In genomic region chr3:149508671-149509070, GRCm38 (mm10) we compare ENCODE assay signal across 29 mouse cellular contexts.
DNase-seq lines count a peak whose midpoint lies in the region; ATAC-seq and TF ChIP-seq lines count a peak whose summit lies in the region.
"Had no signal": no experiment of that assay in that cellular context is flagged by ENCODE, and none has a peak within 500 bp of the region (broad histone marks: within the 10 kb centered on the region; RNA-seq: fewer than 3 reads in every experiment).

No protein-coding gene starts in this region.

- H3K27me3 ChIP-seq in heart, embryonic 10.5 days (ENCODE audit: insufficient read depth, poor library complexity, severe bottlenecking) = no peaks in the 10 kb centered on the region
- no peaks in the 10 kb centered on the region for H3K27me3 ChIP-seq in heart, embryonic 15.5 days
- H3K27me3 ChIP-seq in hindbrain, embryonic 12.5 days = no peaks in the 10 kb centered on the region
- no peaks in the 10 kb centered on the region for H3K27me3 ChIP-seq in liver, embryonic 12.5 days (replicated peaks)
- H3K27me3 ChIP-seq: embryonic facial prominence, embryonic 12.5 days; forebrain, embryonic 15.5 days; intestine, embryonic 15.5 days; liver, embryonic 13.5 days; midbrain, embryonic 15.5 days; Patski had no signal

- peaks cover 10% of the 10 kb centered on the region for H3K4me1 ChIP-seq in heart, embryonic 10.5 days
- peaks cover 18% of the 10 kb centered on the region for H3K4me1 ChIP-seq in heart, embryonic 15.5 days (replicated peaks)
- H3K4me1 ChIP-seq in hindbrain, embryonic 12.5 days = no peaks in the 10 kb centered on the region
- no peaks in the 10 kb centered on the region for H3K4me1 ChIP-seq in lung, adult 2 months (ENCODE audit: control insufficient read depth, insufficient read depth, low read length)
- H3K4me1 ChIP-seq in liver, embryonic 12.5 days = no peaks in the 10 kb centered on the region
- H3K4me1 ChIP-seq: embryonic facial prominence, embryonic 12.5 days; forebrain, embryonic 10.5 days; forebrain, embryonic 15.5 days; intestine, embryonic 15.5 days; liver, embryonic 13.5 days; midbrain, embryonic 10.5 days; midbrain, embryonic 15.5 days had no signal

- no peak for TF ChIP-seq POLR2A in lung, adult 2 months (IDR thresholded peaks at IDR 0.05; ENCODE audit: borderline replicate concordance, extremely low read depth, low read depth, low read length)

- ATAC-seq in heart, embryonic 15.5 days (replicated peaks; ENCODE audit: insufficient number of reproducible peaks, insufficient read depth, low FRiP score, low read depth) = peak; percentile 85
- ATAC-seq in hindbrain, embryonic 12.5 days (ENCODE audit: low FRiP score) = no peak
- ATAC-seq in liver, embryonic 12.5 days = no peak
- ATAC-seq: forebrain, embryonic 15.5 days; hindbrain, postnatal 0 days; intestine, embryonic 15.5 days; midbrain, embryonic 15.5 days; Patski had no signal

- DNase-seq in heart, adult 18-20 months = peak; percentile 76 to 78
- peak; percentile 85 for DNase-seq in heart, embryonic 10.5 days (ENCODE audit: low spot score)
- DNase-seq in heart, postnatal 25 days (ENCODE audit: low spot score) = peak; percentile 10
- DNase-seq in urinary bladder, postnatal 14 days (ENCODE audit: low spot score) = no peak
- no peak for DNase-seq in lung, adult 2 months
- DNase-seq: adrenal gland, postnatal 14 days; cerebellum, adult 11-12 months; cerebellum, adult 9-11 months; embryo, embryonic 11 days; gastrocnemius, adult 2 months; kidney, adult 8-10 months; kidney, postnatal 10 days; layer of hippocampus, postnatal 36 days; left cerebral cortex, postnatal 4 days; liver, embryonic 13.5 days; lung, adult 18-20 months; lung, postnatal 14 days; right cerebral cortex, postnatal 4 days had no signal

- peak overlapping the region; percentile 79 for H3K27ac ChIP-seq in heart, embryonic 10.5 days
- peak overlapping the region; percentile 83 for H3K27ac ChIP-seq in heart, embryonic 15.5 days
- H3K27ac ChIP-seq in hindbrain, embryonic 12.5 days = no peak overlapping the region
- H3K27ac ChIP-seq in liver, embryonic 12.5 days = no peak overlapping the region
- H3K27ac ChIP-seq: embryonic facial prominence, embryonic 12.5 days; forebrain, embryonic 10.5 days; forebrain, embryonic 15.5 days; gastrocnemius, adult 2 months; hindbrain, postnatal 0 days; intestine, embryonic 15.5 days; liver, embryonic 13.5 days; midbrain, embryonic 10.5 days; midbrain, embryonic 15.5 days had no signal

- H3K4me2 ChIP-seq in heart, embryonic 15.5 days = peak overlapping the region; percentile 48
- H3K4me2 ChIP-seq in hindbrain, embryonic 12.5 days (replicated peaks) = no peak overlapping the region
- H3K4me2 ChIP-seq in liver, embryonic 12.5 days = no peak overlapping the region
- H3K4me2 ChIP-seq: embryonic facial prominence, embryonic 12.5 days; forebrain, embryonic 15.5 days; intestine, embryonic 15.5 days; liver, embryonic 13.5 days; midbrain, embryonic 15.5 days had no signal

- H3K9me3 ChIP-seq in heart, embryonic 10.5 days = no peaks in the 10 kb centered on the region
- H3K9me3 ChIP-seq in heart, embryonic 15.5 days (replicated peaks) = no peaks in the 10 kb centered on the region
- no peaks in the 10 kb centered on the region for H3K9me3 ChIP-seq in hindbrain, embryonic 12.5 days (replicated peaks)
- H3K9me3 ChIP-seq in liver, embryonic 12.5 days (replicated peaks) = no peaks in the 10 kb centered on the region
- H3K9me3 ChIP-seq: embryonic facial prominence, embryonic 12.5 days; forebrain, embryonic 10.5 days; forebrain, embryonic 15.5 days; intestine, embryonic 15.5 days; liver, embryonic 13.5 days; midbrain, embryonic 10.5 days; midbrain, embryonic 15.5 days had no signal

- no peak for TF ChIP-seq CTCF in lung, adult 2 months (IDR thresholded peaks at IDR 0.05; ENCODE audit: insufficient read depth, low read length)

- H3K4me3 ChIP-seq in heart, embryonic 10.5 days = peak overlapping the region; percentile 29; the same call in 1 of the 2 replicates
- H3K4me3 ChIP-seq in heart, embryonic 15.5 days = peak overlapping the region; percentile 22; the same call in 1 of the 2 replicates
- no peak overlapping the region for H3K4me3 ChIP-seq in hindbrain, embryonic 12.5 days
- no peak overlapping the region for H3K4me3 ChIP-seq in lung, adult 2 months (replicated peaks; ENCODE audit: extremely low read depth, low read depth, low read length)
- no peak overlapping the region for H3K4me3 ChIP-seq in liver, embryonic 12.5 days
- H3K4me3 ChIP-seq: embryonic facial prominence, embryonic 12.5 days; forebrain, embryonic 10.5 days; forebrain, embryonic 15.5 days; gastrocnemius, adult 2 months; intestine, embryonic 15.5 days; liver, embryonic 13.5 days; midbrain, embryonic 10.5 days; midbrain, embryonic 15.5 days had no signal

- intact Hi-C loops in heart, postnatal 25 days (cut with DNase I) = loop anchor here (5.0 kb wide), 1 partner anchor 219 kb away; no protein-coding TSS in a partner anchor

- no peaks in the 10 kb centered on the region for H3K36me3 ChIP-seq in heart, embryonic 10.5 days
- no peaks in the 10 kb centered on the region for H3K36me3 ChIP-seq in heart, embryonic 15.5 days
- no peaks in the 10 kb centered on the region for H3K36me3 ChIP-seq in hindbrain, embryonic 12.5 days
- no peaks in the 10 kb centered on the region for H3K36me3 ChIP-seq in liver, embryonic 12.5 days
- H3K36me3 ChIP-seq: embryonic facial prominence, embryonic 12.5 days; forebrain, embryonic 10.5 days; forebrain, embryonic 15.5 days; intestine, embryonic 15.5 days; liver, embryonic 13.5 days; midbrain, embryonic 10.5 days; midbrain, embryonic 15.5 days had no signal

- H3K9ac ChIP-seq in heart, embryonic 15.5 days = no peak overlapping the region
- H3K9ac ChIP-seq in hindbrain, embryonic 12.5 days = no peak overlapping the region
- H3K9ac ChIP-seq in liver, embryonic 12.5 days = no peak overlapping the region
- H3K9ac ChIP-seq: embryonic facial prominence, embryonic 12.5 days; forebrain, embryonic 15.5 days; intestine, embryonic 15.5 days; liver, embryonic 13.5 days; midbrain, embryonic 15.5 days had no signal

- WGBS in heart, embryonic 10.5 days = 35% methylated on average over 10 of the region's 10 CpGs
- WGBS in heart, embryonic 15.5 days = 29% methylated on average over 10 of the region's 10 CpGs
- WGBS in hindbrain, embryonic 12.5 days = 94% methylated on average over 10 of the region's 10 CpGs
- 85% methylated on average over 10 of the region's 10 CpGs for WGBS in lung, adult 2 months
- WGBS in liver, embryonic 12.5 days (ENCODE audit: insufficient replicate concordance) = 77% methylated on average over 10 of the region's 10 CpGs

Comparison
In these comparisons a context has a peak if more than half of its experiments do, and no peak if none do; other contexts are left out.
1. DNase-seq: peak in heart, adult 18-20 months (2 of 2), heart, embryonic 10.5 days (single experiment) and heart, postnatal 25 days (single experiment); none in urinary bladder, postnatal 14 days (single experiment) and lung, adult 2 months (single experiment).
2. H3K27ac ChIP-seq: peak in heart, embryonic 10.5 days (single experiment) and heart, embryonic 15.5 days (single experiment); none in hindbrain, embryonic 12.5 days (single experiment) and liver, embryonic 12.5 days (single experiment).
3. H3K4me3 ChIP-seq: peak in heart, embryonic 10.5 days (single experiment) and heart, embryonic 15.5 days (single experiment); none in hindbrain, embryonic 12.5 days (single experiment), lung, adult 2 months (single experiment) and liver, embryonic 12.5 days (single experiment).